Mouse (Mus musculus): Measurements from ENCODE around the gene Vps51.

DNA sequence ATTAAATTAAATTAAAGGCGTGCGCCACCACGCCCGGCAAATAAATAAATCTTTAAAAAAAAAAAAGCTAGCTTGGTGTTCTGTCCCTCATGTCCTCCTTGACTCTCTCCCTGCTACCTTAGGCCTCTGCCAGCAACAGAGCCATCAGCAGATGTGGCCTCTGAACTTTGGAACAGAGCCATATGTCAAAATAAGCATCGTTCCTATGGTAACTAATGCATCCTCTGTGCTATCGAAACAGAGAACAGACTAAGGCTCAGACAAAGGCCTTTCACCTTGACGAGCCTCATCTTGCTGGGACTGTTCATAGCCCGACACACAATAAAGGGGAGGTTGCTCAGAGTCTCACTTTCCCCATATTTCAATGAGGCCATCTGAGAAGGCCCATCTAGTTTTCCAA is 46.3 kb upstream of the Vps51 start:
- TF ChIP-seq POLR2A (IDR thresholded peaks at IDR 0.05; ENCODE audit: insufficient read length, low read depth) (no peak), CEBPB (IDR thresholded peaks at IDR 0.05; ENCODE audit: insufficient read depth, poor library complexity, severe bottlenecking) (no peak), MYOD1 (IDR thresholded peaks at IDR 0.05; ENCODE audit: control insufficient read depth in 1 of 3, insufficient read length in 2 of 3, low read depth in 2 of 3) (no peak), E2F4 (IDR thresholded peaks at IDR 0.05; ENCODE audit: insufficient read depth) (no peak), TCF12 (IDR thresholded peaks at IDR 0.05; ENCODE audit: insufficient read depth, poor library complexity, severe bottlenecking) (no peak), MAX (IDR thresholded peaks at IDR 0.05; ENCODE audit: low read depth) (no peak), REST (IDR thresholded peaks at IDR 0.05; ENCODE audit: insufficient read depth, insufficient read length) (no peak), POLR2AphosphoS2 (IDR thresholded peaks at IDR 0.05; ENCODE audit: insufficient read length, low read depth) (no peak), USF1 (IDR thresholded peaks at IDR 0.05; ENCODE audit: low read depth) (no peak), MYOG (IDR thresholded peaks at IDR 0.05; ENCODE audit: control insufficient read depth in 1 of 3, insufficient read depth in 1 of 3, insufficient read length in 2 of 3, low read depth in 2 of 3) (no peak)
